In the genomic region with DNA sequence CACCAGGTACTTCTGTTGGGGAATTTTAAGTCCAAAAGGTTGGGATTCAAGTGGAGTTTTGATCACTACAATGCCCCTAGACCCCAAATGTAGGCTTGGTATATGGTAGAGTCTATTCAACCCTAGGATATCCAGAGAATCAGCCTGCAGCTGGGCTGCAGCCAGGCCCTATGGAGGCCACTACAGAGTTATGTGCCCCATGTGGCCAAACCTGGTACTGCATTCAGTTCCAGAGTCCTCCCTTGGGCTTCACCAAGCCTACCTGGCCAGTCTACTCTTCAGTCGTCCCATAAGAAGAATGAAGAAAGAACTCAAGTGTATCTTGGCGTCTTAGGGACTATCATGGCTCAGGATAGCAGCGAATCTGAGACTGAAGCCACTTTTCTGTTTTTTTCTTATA, we compare ENCODE assay signal across 9 mouse cellular contexts. TPM values are rescaled to one million over a fixed set of nuclear protein-coding genes. Genes with fewer than 3 reads are reported as not detected.
DNase-seq lines count a peak whose midpoint lies in the region; ATAC-seq and TF ChIP-seq lines count a peak whose summit lies in the region.
"Had no signal": no experiment of that assay in that cellular context is flagged by ENCODE, and none has a peak within 500 bp of the region (broad histone marks: within the 10 kb centered on the region; RNA-seq: fewer than 3 reads in every experiment).

No protein-coding gene starts in this region.

- no peaks in the 10 kb centered on the region for H3K36me3 ChIP-seq in forebrain, postnatal 0 days (ENCODE audit: insufficient read depth)
- H3K36me3 ChIP-seq in forebrain, embryonic 13.5 days (ENCODE audit: poor library complexity, severe bottlenecking), result no peaks in the 10 kb centered on the region
- H3K36me3 ChIP-seq in splenic B cell, adult 2 months (ENCODE audit: control insufficient read depth, insufficient read depth, low read length, poor library complexity, severe bottlenecking), result no peaks in the 10 kb centered on the region
- H3K36me3 ChIP-seq: liver, embryonic 15.5 days had no signal

- no peak for ATAC-seq in forebrain, postnatal 0 days
- no peak for ATAC-seq in forebrain, embryonic 13.5 days

- WGBS in forebrain, postnatal 0 days, result 43% methylated on average over 3 of the region's 3 CpGs
- 41% methylated on average over 3 of the region's 3 CpGs for WGBS in forebrain, embryonic 13.5 days

- TF ChIP-seq CTCF in forebrain, postnatal 0 days (IDR thresholded peaks at IDR 0.05; ENCODE audit: low read depth), result peak; percentile 65

- no peaks in the 10 kb centered on the region for H3K9me3 ChIP-seq in forebrain, postnatal 0 days (ENCODE audit: low read length)
- 0 out of 2 replicates have a peak, but pooled peaks cover 11% of the 10 kb centered on the region for H3K9me3 ChIP-seq in forebrain, embryonic 13.5 days (replicated peaks)
- H3K9me3 ChIP-seq: liver, embryonic 15.5 days had no signal

- no peaks in the 10 kb centered on the region for H3K27me3 ChIP-seq in forebrain, postnatal 0 days (ENCODE audit: insufficient read depth, low read length)
- H3K27me3 ChIP-seq in forebrain, embryonic 13.5 days, result peaks cover 5% of the 10 kb centered on the region; the same call in 1 of the 2 replicates
- H3K27me3 ChIP-seq in splenic B cell, adult 2 months (ENCODE audit: control insufficient read depth, insufficient read depth, low read length, poor library complexity, severe bottlenecking), result no peaks in the 10 kb centered on the region
- H3K27me3 ChIP-seq: liver, embryonic 15.5 days had no signal

- H3K4me2 ChIP-seq in forebrain, postnatal 0 days (ENCODE audit: low read depth), result no peak overlapping the region
- no peak overlapping the region for H3K4me2 ChIP-seq in forebrain, embryonic 13.5 days
- H3K4me2 ChIP-seq: liver, embryonic 15.5 days had no signal

- H3K4me1 ChIP-seq in forebrain, postnatal 0 days (ENCODE audit: insufficient read depth), result no peaks in the 10 kb centered on the region
- H3K4me1 ChIP-seq in forebrain, embryonic 13.5 days, result no peaks in the 10 kb centered on the region
- H3K4me1 ChIP-seq: liver, embryonic 15.5 days had no signal

- H3K27ac ChIP-seq in forebrain, postnatal 0 days (ENCODE audit: low read depth, low read length), result no peak overlapping the region
- H3K27ac ChIP-seq in forebrain, embryonic 13.5 days, result no peak overlapping the region
- H3K27ac ChIP-seq: liver, embryonic 15.5 days had no signal

- DNase-seq in forebrain, postnatal 0 days, result peak; percentile 44
- peak; percentile 29 for DNase-seq in adrenal gland, adult 8-10 months
- DNase-seq in embryo, embryonic 9.5 days (ENCODE audit: extremely low spot score), result peak; percentile 33
- peak; percentile 47 for DNase-seq in hindlimb bud, embryonic 11.5 days (ENCODE audit: extremely low spot score, low read depth, low spot score)
- peak; percentile 17 for DNase-seq in left cerebral cortex, adult 11 months (ENCODE audit: low spot score)
- DNase-seq in naive thymus-derived CD4-positive, alpha-beta T cell, adult 2 months (ENCODE audit: low read depth), result peak; percentile 84
- DNase-seq in splenic B cell, adult 2 months (ENCODE audit: low read depth, low spot score), result peak; percentile 82

- no peak overlapping the region for H3K9ac ChIP-seq in forebrain, postnatal 0 days
- no peak overlapping the region for H3K9ac ChIP-seq in forebrain, embryonic 13.5 days
- H3K9ac ChIP-seq: liver, embryonic 15.5 days had no signal

- no peak overlapping the region for H3K4me3 ChIP-seq in forebrain, postnatal 0 days (ENCODE audit: low read depth, low read length)
- no peak overlapping the region for H3K4me3 ChIP-seq in forebrain, embryonic 13.5 days
- H3K4me3 ChIP-seq: liver, embryonic 15.5 days had no signal

RNA-seq across cellular contexts. Expression of gene Myl10, which starts 10.8 kb away (rescaled TPM):
- not detected in 2 replicates for total RNA-seq in forebrain, postnatal 0 days (2014; rRNA removed)
- polyA plus RNA-seq in forebrain, postnatal 0 days (2015; fragmentation: Nextera tagmentation; extraction: Ambion mirVana), result not detected in 2 replicates
- polyA plus RNA-seq in forebrain, embryonic 13.5 days (2015; fragmentation: Nextera tagmentation; extraction: Ambion mirVana), result not detected in 2 replicates
- total RNA-seq in adrenal gland, adult 8-10 months (2022), result not detected
- polyA plus RNA-seq: liver, embryonic 15.5 days had no signal

Comparison
In these comparisons a context has a peak if more than half of its experiments do, and no peak if none do; other contexts are left out.
1. DNase-seq: peak in every context shown above with its lines; median percentile 84 in naive thymus-derived CD4-positive, alpha-beta T cell, adult 2 months; 82 in splenic B cell, adult 2 months; 47 in hindlimb bud, embryonic 11.5 days; 44 in forebrain, postnatal 0 days; 33 in embryo, embryonic 9.5 days; 29 in adrenal gland, adult 8-10 months; 17 in left cerebral cortex, adult 11 months.